Mouse (Mus musculus) liver, embryonic 16.5 days (tissue): ENCODE results near the gene Nxph1. TPM values are rescaled to one million over a fixed set of nuclear protein-coding genes. Genes with fewer than 3 reads are reported as not detected.

Experiments used
- polyA plus RNA-seq: library from polyadenylated mRNA; unstranded; fragments of >200 nt; fragmentation: Nextera tagmentation; extraction: Ambion mirVana; gene quantifications from 2 replicates; pipeline ENCODE4 v1.2.1, GENCODE M21; 2015

Gene Nxph1
- polyA plus RNA-seq, 1 experiment from 2014 or later = not detected

Other genes with a start within 250 kb of the Nxph1 start
- gene Ica1, start 169.9 kb upstream of the Nxph1 start, polyA plus RNA-seq = 5.5 and 5.6 TPM in 2 replicates